Mouse (Mus musculus) ovary, postnatal 36 days (tissue): Measurements from ENCODE around the gene Dnaaf2.
"Not testable (repeated sequence)": the region's sequence is repeated elsewhere in the genome, so short reads cannot be mapped to it uniquely, and the experiment has no call there.

Source experiments
- DNase-seq: peaks from one replicate; pipeline ENCODE4 v3.0.0; 2022; ENCODE audit warnings: low spot score, mixed read lengths

The Dnaaf2 gene

DNA sequence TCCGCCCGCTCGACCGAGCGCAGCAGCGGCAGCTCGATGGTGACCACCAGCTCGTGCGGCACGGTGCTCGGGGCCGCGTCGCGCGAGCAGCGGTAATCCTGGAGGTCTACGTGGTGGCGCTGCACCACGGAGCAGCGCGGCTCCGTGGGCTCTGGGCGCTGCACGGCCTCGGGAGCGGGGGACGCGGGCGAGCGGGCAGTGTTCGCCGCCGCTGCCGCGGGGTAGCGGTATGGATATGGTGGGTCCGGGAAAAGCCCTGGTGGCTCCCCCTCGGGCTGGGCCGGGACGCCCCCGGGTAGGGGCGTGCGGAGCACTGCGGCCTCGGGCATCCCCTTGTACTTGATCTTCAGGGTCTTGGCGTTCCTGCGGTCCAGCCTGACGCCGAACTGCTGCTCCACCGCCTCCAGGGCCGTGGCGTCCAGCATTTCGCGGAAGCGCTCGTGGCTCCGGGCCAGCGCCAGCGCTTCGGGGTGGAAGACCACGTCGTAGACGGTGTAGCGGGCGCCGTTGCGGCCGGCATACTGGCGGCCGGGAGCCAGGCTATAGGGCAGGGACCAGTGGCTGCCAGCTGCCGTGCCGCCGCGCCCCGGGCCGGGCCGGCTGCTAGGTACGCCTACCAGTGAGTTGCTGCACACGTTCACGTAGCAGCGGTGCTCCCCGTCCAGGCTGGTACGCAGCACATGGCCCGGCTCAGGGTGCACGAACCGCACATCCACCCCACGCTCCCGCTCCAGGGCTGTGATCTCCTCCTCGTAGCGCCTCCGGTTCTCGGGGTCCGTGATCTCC is 658 bp downstream of the Dnaaf2 start:
- peak; percentile 65 for DNase-seq

DNA sequence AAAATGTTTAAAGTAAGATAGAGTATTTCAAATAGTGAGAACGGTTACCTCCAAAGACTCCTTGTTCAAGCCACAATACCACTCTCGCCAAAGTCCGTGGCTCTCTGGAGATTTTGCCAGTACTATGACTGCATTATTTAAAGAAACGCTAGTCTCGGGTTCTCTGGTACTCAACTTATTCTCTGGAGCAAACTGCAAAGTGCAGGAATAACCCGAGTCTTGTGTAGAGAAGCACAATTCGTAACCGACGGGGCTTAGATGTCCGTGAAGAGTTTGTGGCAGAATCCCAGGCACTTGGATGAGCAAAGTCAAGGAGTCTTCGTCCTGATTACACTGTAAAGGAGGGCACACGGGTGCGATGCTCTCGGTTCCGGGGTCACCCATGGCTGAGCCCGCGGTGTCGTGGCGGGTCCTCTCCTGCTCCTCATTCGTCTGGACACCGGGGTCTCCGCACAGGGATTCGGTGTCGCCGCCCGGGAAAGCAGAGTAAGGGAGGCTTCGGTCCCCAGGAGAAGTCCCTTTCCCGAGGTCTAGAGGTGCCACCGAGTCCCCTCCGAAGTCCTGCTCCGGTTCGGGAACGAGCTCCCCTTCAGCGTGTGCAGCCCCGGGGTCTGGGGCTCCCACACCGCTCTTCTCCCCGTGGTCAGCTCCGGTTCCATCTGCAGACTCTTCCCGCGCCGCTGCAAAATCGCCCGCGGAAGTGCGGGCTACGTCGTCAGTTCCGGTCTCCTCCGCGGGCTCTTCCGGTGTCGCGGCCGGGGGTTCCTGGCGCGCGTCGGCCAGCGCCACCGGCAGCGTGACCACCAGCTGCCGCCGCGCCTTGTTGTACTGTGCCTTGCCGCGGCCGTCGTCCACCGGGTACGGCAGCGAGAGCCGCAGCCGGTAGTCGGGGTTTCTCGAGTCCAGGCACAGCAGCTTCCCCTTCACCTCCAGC is 1.5 kb downstream of the Dnaaf2 start, which contains the start of gene Gm49383:
TSS of gene Gm49383 (minus strand) at position 661 of the 934 bp plus-strand sequence.
- peak; percentile 68 for DNase-seq

DNA sequence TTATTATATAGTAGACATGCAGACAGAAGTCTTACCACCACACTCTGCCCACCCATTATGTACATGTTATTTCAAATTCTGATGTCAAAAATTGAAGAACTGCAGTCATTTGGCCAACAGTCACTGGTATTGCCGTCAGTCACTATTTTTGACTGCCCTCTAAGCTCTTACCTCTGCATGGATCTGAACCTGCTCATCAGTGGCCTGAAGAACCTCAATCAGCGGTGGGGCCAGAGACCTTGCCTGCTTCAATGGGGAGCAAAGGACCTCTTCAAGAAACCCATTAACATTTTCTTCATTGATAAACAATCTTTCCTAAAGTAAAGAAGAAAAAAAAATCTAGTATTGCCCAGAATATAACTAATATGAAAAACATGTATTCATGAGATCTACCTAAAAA is 5.6 kb downstream of the Dnaaf2 start:
- no peak for DNase-seq

DNA sequence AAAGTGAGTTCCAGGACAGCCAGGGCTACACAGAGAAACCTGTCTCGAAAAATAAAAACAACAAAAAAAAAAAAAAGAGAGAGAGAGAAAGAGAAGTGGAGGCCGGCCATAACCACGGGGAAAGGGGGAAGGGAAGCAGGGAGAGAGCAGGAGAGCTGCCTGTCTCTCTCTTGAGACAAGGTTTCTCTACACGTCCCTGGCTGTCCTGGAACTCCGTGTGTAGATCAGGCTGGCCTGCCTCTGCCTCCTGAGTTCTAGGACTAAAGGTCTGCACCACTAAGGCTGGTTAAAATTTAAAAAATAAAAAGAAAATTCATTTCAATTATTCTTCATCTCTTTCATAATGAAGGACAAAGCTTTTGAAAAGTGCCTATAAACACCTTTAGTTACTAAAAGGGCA is 6.8 kb downstream of the Dnaaf2 start:
- no peak for DNase-seq

DNA sequence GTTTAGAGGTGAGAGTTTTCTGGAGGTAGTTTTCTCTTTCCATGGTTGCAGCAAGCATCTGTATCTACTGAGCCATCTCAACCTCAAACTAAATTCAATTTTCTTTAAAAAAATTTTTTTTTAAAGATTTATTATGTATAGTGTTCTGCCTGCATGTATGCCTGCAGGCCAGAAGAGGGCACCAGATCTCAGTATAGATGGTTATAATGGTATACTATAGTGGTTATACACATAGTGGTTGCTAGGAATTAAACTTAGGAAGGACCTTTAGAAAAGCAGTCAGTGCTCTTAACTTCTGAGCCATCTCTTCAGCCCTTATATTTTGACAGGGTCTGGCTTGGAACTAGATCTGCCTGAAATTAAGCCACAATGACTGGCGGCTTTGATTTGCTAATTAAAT is 7.7 kb downstream of the Dnaaf2 start:
- DNase-seq = no peak

DNA sequence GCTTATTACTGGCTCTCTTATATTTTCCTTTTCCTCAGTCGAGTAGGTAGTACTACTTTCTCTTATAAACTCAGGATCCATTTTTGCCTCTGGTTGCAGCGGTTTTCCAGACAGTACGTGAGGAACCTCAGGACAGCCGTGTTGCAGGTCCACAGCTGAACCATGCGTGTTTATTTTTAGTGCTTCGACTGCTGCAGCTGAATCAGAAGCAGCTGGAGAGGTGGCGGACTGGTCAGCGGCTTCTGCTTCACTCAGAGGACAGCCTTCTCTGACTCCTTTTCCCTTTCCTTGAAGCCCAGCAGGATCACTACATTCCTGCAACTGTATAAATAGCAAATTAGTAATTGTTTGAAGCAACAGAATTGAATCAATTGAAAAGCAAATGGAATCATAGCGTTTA is 8.2 kb downstream of the Dnaaf2 start:
- DNase-seq = no peak

DNA sequence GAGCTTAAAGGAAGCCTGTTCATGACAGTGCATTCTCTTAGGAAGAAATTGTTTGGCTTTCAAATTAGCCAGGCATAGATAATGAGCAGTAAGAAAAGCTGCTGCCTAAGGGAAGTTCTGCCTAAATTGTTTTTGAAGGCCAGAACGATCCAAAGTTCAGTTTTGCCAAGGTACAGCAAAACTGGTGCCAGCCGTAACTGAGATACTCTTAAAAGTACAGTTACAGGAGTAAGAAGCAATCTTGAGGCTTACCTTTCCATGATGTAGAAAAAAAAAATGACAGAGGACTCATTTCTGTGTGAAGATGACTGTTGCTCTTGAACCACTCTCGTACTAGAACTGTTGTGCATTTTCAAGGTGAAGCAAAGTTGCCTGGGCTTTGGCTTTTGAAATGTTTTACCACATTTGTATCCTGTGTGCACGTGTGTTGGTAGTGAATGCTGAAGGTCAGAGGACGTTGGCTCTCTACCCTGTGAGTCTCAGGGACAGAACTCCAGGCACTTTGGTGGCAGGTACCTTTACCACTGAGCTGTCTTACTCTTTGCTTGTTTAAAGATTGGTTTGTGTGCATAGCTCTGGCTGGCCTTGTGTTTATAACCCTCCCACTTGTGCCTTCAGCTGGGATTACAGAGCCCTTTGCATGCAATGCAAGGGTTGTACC is 11.3 kb downstream of the Dnaaf2 start:
- DNase-seq = no peak

DNA sequence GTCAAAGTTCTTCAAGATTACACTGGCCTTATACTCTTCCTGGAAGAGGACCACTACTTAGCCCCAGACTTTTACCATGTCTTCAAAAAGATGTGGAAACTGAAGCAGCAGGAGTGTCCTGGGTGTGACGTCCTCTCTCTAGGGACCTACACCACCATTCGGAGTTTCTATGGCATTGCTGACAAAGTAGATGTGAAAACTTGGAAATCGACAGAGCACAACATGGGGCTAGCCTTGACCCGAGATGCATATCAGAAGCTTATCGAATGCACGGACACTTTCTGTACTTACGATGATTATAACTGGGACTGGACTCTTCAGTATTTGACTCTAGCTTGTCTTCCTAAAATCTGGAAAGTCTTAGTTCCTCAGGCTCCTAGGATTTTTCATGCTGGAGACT is 12.9 kb downstream of the Dnaaf2 start:
- no peak for DNase-seq

DNA sequence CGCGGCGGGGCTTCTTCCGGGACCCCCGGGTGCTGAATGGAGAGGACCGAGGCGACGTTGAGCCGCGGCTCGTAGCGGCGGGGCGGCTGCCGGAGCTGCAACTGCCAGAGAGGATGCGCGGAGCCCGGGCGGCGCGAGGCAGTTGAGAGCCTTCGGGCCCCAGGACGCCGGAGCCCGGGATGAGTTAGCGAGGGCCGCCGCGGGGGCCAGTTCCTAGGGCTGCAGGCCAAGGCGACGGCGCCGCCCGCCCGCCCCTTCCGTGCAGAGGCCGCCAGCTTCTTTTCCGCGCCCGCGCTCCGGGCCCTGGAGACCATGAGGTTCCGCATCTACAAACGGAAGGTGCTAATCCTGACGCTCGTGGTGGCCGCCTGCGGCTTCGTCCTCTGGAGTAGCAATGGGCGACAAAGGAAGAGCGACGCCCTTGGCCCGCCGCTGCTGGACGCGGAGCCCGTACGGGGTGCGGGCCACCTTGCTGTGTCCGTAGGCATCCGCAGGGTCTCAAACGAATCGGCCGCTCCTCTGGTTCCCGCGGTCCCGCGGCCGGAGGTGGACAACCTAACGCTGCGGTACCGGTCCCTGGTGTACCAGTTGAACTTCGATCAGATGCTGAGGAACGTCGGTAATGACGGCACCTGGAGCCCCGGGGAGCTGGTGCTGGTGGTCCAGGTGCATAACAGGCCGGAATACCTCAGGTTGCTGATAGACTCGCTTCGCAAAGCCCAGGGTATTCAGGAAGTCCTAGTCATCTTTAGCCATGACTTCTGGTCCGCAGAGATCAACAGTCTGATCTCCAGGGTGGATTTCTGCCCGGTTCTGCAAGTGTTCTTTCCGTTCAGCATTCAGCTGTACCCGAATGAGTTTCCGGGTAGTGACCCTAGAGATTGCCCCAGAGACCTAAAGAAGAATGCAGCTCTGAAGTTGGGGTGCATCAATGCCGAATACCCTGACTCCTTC is 13.6 kb downstream of the Dnaaf2 start:
- peak; percentile 62 for DNase-seq

DNA sequence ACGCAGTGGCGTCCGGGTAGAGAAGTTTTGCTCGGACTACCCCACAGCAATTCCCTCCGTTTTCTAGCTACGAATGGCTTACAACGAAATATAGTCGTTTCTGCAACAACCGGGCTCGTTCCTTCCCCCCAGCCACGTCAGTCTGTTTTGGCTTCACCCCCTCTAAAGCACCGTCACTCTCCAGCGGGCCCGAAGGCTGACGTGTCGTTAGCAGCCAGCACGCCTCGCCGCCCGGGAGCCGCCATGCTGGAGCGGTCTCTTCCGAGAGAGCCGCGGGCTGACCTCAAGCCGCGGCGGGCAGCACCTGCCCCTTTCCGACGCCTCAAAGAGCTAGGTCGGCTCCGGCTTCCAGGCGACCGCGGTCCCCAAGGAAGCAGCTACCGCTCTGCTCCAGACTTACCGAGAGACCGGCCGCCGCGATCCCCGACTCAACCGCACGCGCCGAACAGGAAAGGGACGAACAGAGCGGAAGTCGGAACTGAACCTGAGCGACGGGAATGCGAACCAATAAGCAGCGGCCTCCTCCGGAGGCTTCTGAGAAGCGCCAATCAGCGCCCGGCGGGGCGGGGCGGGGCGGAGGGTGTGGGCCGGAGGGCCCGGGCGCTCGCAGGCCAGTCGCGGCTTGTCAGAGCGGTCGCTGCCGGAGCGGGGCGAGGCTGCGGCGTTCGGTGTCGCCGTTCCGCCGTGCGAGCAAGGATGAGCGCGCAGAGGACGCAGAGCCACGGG is 14.5 kb downstream of the Dnaaf2 start, which contains the start of the genes Rpl36al and Mgat2:
TSS of gene Rpl36al (minus strand) at position 501 of the 726 bp plus-strand sequence.
TSS of gene Mgat2 (plus strand) at position 575 of the 726 bp plus-strand sequence.
- peak; percentile 99 for DNase-seq

DNA sequence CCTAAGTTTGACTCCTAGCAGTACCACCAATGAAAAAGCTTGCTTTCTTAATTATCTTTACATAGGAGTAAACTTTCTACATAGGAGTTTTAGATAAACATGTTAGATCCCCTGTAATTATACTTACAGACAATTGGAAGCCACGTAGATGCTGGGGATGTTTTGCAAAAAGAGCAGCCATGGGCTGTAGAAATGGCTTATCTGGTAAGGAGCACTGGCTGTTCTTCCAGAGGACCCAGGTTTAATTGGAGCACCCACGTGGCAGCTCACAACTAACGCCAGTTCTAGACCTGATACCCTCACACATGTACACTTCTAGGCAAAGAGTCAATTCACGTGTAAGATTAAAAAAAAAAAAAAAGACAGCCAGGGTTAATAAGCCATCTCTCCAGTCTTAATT is 16.4 kb downstream of the Dnaaf2 start:
- DNase-seq = no peak

DNA sequence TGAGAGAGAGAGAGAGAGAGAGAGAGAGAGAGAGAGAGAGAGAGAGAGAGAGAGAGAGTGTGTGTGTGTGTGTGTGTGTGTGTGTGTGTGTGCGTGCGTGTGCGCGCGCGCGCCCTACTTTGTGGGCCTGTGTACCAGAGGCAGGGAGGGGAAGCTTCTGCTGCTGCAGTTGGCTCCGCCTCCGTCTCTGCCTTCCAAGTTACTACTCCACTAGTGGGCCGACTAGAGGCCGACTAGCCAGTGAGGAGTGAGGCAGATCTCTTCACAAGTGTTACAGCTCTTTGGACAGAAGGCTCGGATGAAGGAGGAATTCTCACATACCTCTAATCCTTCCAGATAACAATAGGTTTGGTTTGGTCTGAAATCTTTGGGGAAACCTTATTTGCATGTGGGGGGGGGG is 18.9 kb downstream of the Dnaaf2 start:
- no peak for DNase-seq

DNA sequence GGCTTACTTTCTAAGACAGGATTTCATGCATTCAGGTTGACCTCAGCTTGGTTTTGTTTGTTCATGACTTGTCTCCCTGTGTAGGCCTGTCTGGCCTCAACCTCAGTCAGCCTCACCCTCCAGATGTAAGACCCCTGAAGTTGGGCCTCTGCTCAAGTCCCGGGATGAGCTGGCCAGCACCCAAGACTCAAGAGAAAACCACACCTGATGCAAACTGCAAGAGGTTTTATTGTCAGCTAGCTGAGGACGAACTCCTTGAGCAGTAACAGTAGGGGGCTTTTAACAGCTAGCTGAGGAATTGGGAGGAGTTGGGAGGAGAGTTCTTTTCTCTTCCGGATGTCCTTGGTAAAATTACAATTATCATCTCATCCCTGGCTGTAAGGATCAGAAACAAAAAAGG is 20.7 kb downstream of the Dnaaf2 start:
- no peak for DNase-seq

DNA sequence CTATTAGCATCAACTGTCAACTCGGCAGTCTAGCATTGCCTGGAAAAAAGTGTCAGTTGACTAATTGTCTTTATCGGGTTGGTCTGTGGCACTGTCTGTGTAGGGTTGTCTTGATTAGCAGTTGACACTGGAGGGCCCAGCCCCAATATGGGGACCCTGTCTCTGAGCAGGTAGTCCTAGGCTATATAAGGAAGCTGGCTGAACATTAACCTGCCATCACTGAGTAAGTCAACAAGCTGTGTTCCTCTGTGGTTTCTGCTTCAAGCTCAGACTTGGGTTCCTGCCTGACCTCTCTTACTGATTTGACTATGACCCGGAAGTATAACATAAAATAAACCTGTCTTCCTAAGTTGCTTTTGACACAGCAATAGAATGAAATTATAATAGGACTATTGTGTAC is 22.3 kb downstream of the Dnaaf2 start:
- DNase-seq = no peak

DNA sequence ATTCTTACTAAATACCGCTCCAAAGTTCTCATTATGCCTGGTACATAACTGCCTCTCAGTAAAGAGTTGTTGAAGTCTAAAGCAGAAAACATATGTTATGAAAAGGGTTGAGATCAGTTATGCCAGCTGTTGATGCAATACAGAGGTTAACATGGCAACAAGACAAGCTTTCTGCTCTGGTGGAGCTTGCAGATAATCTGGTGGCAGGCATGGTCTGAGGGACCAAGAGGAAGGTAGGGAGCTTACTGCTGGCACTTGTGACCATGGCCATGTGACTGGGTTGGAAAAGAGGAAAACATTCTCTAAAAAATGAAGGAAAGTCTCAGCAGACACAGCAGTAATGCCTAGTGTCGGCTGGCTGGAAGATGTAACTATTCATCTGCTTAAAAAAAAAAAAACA is 26.9 kb downstream of the Dnaaf2 start:
- no peak for DNase-seq

DNA sequence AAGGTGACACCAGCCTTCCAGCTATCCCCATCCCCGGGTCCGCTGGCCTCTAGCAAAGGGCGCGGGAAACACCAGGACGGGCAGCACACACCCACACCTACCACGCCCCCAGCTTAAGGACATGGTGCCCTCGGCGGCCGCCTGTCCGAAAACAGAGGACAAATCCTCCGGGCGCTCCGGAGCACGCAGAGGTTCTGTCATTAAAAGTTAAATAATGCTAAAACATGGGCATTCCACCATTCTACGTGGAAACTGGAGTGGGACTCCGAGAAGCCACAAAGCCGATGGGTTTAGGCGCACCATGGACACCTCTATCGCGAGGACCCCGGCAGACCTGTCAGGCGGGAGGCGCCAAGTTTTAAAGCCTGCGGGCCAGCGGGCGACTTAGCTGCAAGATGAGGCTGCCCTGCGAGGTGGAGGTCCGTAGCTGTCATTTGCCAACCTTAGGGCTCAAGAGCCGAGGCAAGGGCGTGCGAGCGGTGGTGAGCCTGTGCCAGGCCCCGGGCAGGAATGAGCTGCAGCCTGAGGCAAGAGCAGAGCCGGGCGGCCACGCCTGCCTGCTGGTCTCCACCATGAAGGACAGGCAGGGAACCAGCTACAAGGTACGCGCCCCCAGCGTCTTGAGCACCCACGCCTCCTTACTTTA is 29.6 kb downstream of the Dnaaf2 start, which contains the start of gene Lrr1:
TSS of gene Lrr1 (plus strand) at position 354 of the 646 bp plus-strand sequence.
- DNase-seq = peak; percentile 84

DNA sequence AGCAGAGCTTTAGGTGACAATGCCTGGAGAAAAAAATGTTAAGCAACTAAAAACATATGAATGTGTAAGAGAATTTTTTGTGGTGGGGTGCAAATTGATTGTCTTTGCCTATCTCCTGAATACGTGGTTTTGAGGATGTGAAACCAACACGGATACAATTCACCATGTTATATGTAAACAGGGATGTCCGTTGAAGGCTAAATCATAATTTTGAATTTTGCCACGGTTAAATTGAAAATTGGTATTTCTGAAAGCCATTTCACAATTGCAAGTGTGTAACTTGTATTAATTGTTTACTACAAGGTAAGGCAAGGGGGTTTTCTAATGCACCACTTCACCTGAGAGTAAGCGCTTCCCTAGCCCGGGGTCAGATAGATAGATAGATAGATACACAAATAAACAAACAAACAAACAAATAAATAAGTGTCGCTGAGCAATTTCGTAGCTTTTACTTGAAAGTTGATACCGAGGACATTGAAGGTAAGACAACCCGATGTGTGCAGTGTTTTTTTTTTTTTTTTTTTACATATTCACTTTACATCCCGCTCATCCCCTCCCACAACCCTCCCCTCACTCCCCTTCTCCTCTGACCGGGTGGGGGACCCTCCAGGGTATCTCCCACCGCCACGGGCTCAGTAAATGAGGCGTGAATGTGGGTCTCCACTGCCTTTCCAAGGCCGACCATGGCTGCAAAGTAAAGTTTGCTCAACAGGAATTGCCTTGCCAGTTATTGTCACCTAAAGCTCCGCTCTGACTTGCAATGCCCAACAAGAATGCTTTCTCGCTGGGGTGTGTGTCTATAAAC is 30.4 kb downstream of the Dnaaf2 start:
- DNase-seq = no peak

DNA sequence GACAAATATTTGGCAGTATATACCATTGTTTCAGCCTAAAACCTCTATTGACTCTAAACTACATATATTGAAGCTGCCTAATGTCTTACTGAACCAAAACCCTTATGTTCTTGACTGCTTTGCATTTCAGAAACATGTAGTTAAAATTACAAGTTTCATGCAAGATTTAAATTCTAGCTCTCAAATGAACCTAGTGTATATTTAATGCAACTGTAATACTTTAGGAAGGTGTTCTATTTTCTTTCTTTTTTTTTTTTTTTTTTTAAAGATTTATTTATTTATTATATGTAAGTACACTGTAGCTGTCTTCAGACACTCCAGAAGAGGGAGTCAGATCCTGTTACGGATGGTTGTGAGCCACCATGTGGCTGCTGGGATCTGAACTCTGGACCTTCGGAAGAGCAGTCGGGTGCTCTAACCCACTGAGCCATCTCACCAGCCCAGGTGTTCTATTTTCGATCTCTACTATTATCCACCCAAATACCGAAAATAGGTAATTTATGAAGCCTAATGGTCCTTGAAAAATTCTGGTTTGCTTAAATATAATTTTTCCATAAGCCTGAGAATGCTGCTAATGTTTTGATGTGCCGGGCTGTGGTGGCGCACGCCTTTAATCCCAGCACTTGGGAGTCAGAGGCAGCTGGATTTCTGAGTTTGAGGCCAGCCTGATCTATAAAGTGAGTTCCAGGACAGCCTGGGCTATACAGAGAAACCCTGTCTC is 31.2 kb downstream of the Dnaaf2 start:
- not testable (repeated sequence) for DNase-seq
